ENCODE assay signal across 9 mouse cellular contexts in the genomic region with DNA sequence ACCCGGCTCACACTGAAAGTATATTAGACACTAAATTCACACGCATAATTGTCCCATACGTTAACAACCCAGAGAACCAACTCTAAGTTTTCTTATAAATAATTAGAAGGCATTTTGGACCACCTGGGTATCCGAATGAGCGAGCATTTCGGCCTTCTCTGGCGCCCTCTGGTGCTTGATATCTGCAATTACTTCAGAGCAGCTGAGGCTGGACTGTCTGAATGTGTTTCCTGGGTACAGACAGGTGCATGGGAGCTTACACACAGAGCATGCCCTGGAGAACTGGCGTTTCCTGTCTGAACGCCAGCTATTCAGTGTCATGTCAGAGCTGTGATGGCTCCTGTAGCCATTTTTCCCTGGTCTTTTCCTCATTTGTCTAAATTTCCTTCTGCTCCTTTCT. TPM values are rescaled to one million over a fixed set of nuclear protein-coding genes. Genes with fewer than 3 reads are reported as not detected.
DNase-seq lines count a peak whose midpoint lies in the region; ATAC-seq and TF ChIP-seq lines count a peak whose summit lies in the region.
"Had no signal": no experiment of that assay in that cellular context is flagged by ENCODE, and none has a peak within 500 bp of the region (broad histone marks: within the 10 kb centered on the region; RNA-seq: fewer than 3 reads in every experiment).

No protein-coding gene starts in this region.

- no peak for TF ChIP-seq POLR2A in bone marrow, adult 2 months (IDR thresholded peaks at IDR 0.05; ENCODE audit: borderline replicate concordance, control insufficient read depth, low read depth, low read length)

- no peak overlapping the region for H3K9ac ChIP-seq in hindbrain, embryonic 14.5 days
- no peak overlapping the region for H3K9ac ChIP-seq in hindbrain, embryonic 16.5 days (ENCODE audit: low read depth, low read length)
- H3K9ac ChIP-seq: embryonic facial prominence, embryonic 12.5 days had no signal

- H3K27me3 ChIP-seq in hindbrain, embryonic 14.5 days (ENCODE audit: control insufficient read depth, insufficient read depth, low read length), result peaks cover 98% of the 10 kb centered on the region
- peaks cover 45% of the 10 kb centered on the region for H3K27me3 ChIP-seq in hindbrain, embryonic 16.5 days (replicated peaks; ENCODE audit: control insufficient read depth, insufficient read depth, low read length)

- H3K4me2 ChIP-seq in hindbrain, embryonic 14.5 days (replicated peaks), result no peak overlapping the region
- H3K4me2 ChIP-seq in hindbrain, embryonic 16.5 days (ENCODE audit: low read length), result no peak overlapping the region
- H3K4me2 ChIP-seq: embryonic facial prominence, embryonic 12.5 days had no signal

- 0 out of 2 replicates have a peak, but pooled peaks cover 2% of the 10 kb centered on the region for H3K4me1 ChIP-seq in hindbrain, embryonic 14.5 days (replicated peaks; ENCODE audit: control insufficient read depth, insufficient read depth, low read length)
- peaks cover 3% of the 10 kb centered on the region; the same call in 1 of the 2 replicates for H3K4me1 ChIP-seq in hindbrain, embryonic 16.5 days (ENCODE audit: control insufficient read depth, insufficient read depth, low read depth, low read length)
- H3K4me1 ChIP-seq in bone marrow, adult 2 months (ENCODE audit: control insufficient read depth, insufficient read depth, low read length), result no peaks in the 10 kb centered on the region; the same call in 1 of the 2 replicates
- H3K4me1 ChIP-seq: embryonic facial prominence, embryonic 12.5 days had no signal

- TF ChIP-seq CTCF in bone marrow, adult 2 months (IDR thresholded peaks at IDR 0.05; ENCODE audit: control insufficient read depth, insufficient read depth, low read length), result peak; percentile 85

- peak; percentile 76 for DNase-seq in hindbrain, embryonic 14.5 days (ENCODE audit: low spot score)
- peak; percentile 34 to 79 for DNase-seq in kidney, postnatal 36 days
- DNase-seq in testis, postnatal 10 days (ENCODE audit: low spot score), result peak; percentile 75

- no peaks in the 10 kb centered on the region for H3K36me3 ChIP-seq in hindbrain, embryonic 14.5 days (replicated peaks; ENCODE audit: control insufficient read depth, insufficient read depth)
- H3K36me3 ChIP-seq in hindbrain, embryonic 16.5 days (ENCODE audit: control insufficient read depth, insufficient read depth, low read length), result no peaks in the 10 kb centered on the region
- H3K36me3 ChIP-seq: embryonic facial prominence, embryonic 12.5 days had no signal

- 6% methylated on average over 9 of the region's 9 CpGs for WGBS in hindbrain, embryonic 14.5 days
- 4% methylated on average over 9 of the region's 9 CpGs for WGBS in hindbrain, embryonic 16.5 days
- 7% methylated on average over 9 of the region's 9 CpGs for WGBS in bone marrow, adult 2 months

- H3K9me3 ChIP-seq in hindbrain, embryonic 14.5 days (ENCODE audit: control insufficient read depth, low read length), result 0 out of 2 replicates have a peak, but pooled peaks cover 5% of the 10 kb centered on the region
- no peaks in the 10 kb centered on the region; the same call in 1 of the 2 replicates for H3K9me3 ChIP-seq in hindbrain, embryonic 16.5 days (ENCODE audit: control insufficient read depth, low read length)
- H3K9me3 ChIP-seq: embryonic facial prominence, embryonic 12.5 days had no signal

- no peak; the same call in 1 of the 2 replicates for ATAC-seq in hindbrain, embryonic 14.5 days (ENCODE audit: low FRiP score)
- no peak for ATAC-seq in hindbrain, embryonic 16.5 days
- peak; percentile 61 for ATAC-seq in CD4-positive, CD25-positive, alpha-beta regulatory T cell, adult 4 months
- 0 out of 2 replicates have a peak, but pooled peaks have one; percentile 40 for ATAC-seq in erythroid progenitor cell, adult 5-6 weeks (replicated peaks; ENCODE audit: low FRiP score, poor library complexity, severe bottlenecking)
- peak; percentile 56 for ATAC-seq in megakaryocyte-erythroid progenitor cell, adult 5-6 weeks (replicated peaks; ENCODE audit: low FRiP score, low TSS enrichment, poor library complexity, severe bottlenecking)

- H3K4me3 ChIP-seq in hindbrain, embryonic 14.5 days (replicated peaks; ENCODE audit: low read length), result no peak overlapping the region
- no peak overlapping the region for H3K4me3 ChIP-seq in hindbrain, embryonic 16.5 days (ENCODE audit: low read length)
- H3K4me3 ChIP-seq in bone marrow, adult 2 months (replicated peaks; ENCODE audit: control insufficient read depth, low read depth, low read length), result no peak overlapping the region
- H3K4me3 ChIP-seq: embryonic facial prominence, embryonic 12.5 days had no signal

- H3K27ac ChIP-seq in hindbrain, embryonic 14.5 days, result no peak overlapping the region
- H3K27ac ChIP-seq in hindbrain, embryonic 16.5 days (ENCODE audit: low read depth, low read length), result no peak overlapping the region
- no peak overlapping the region for H3K27ac ChIP-seq in bone marrow, adult 2 months (ENCODE audit: control insufficient read depth, insufficient read depth, low read depth, low read length, poor library complexity)
- H3K27ac ChIP-seq: embryonic facial prominence, embryonic 12.5 days had no signal

RNA-seq across cellular contexts. Expression of a gene that starts 4.1 kb away (rescaled TPM):
- polyA plus RNA-seq in hindbrain, embryonic 14.5 days (2014; fragmentation: Nextera tagmentation; extraction: Ambion mirVana), result 3.0 and 3.5 TPM in 2 replicates
- polyA plus RNA-seq in hindbrain, embryonic 16.5 days (2015; fragmentation: Nextera tagmentation; extraction: Ambion mirVana), result 4.2 and 5.2 TPM in 2 replicates
- polyA plus RNA-seq in CD4-positive, CD25-positive, alpha-beta regulatory T cell, adult 4 months (2017; shearing (Covaris generic)), result 10 to 100 TPM; 33.4 to 48.8 TPM
- 22.5 and 30.4 TPM in 2 replicates for polyA plus RNA-seq in bone marrow, adult 2 months (2011; ENCODE audit: insufficient read depth, insufficient read length, low replicate concordance, missing spikeins)
- total RNA-seq in erythroid progenitor cell, adult 5-6 weeks (2015; ENCODE audit: low replicate concordance), result 31.4 and 49.5 TPM in 2 replicates
- 37.7 and 51.5 TPM in 2 replicates for total RNA-seq in erythroid progenitor cell, adult 5-6 weeks (2017; ENCODE audit: low replicate concordance)
- 30.6 and 40.4 TPM in 2 replicates for total RNA-seq in megakaryocyte-erythroid progenitor cell, adult 5-6 weeks (2014; fragmentation: Nextera tagmentation)
- 15.4 and 19.0 TPM in 2 replicates for total RNA-seq in megakaryocyte-erythroid progenitor cell, adult 5-6 weeks (2017)

RNA-seq across cellular contexts. Expression of a gene that starts 23.4 kb away (rescaled TPM):
- polyA plus RNA-seq in hindbrain, embryonic 14.5 days (2014; fragmentation: Nextera tagmentation; extraction: Ambion mirVana), result 51.2 and 57.0 TPM in 2 replicates
- polyA plus RNA-seq in hindbrain, embryonic 16.5 days (2015; fragmentation: Nextera tagmentation; extraction: Ambion mirVana), result 44.9 and 50.0 TPM in 2 replicates
- polyA plus RNA-seq in CD4-positive, CD25-positive, alpha-beta regulatory T cell, adult 4 months (2017; shearing (Covaris generic)), result 10 to 100 TPM; 12.1 to 12.7 TPM
- polyA plus RNA-seq in bone marrow, adult 2 months (2011; ENCODE audit: insufficient read depth, insufficient read length, low replicate concordance, missing spikeins), result 9.0 and 14.6 TPM in 2 replicates
- 10.8 and 26.4 TPM in 2 replicates for total RNA-seq in erythroid progenitor cell, adult 5-6 weeks (2015; ENCODE audit: low replicate concordance)
- total RNA-seq in erythroid progenitor cell, adult 5-6 weeks (2017; ENCODE audit: low replicate concordance), result 5.6 and 11.0 TPM in 2 replicates
- 72.9 and 103 TPM in 2 replicates for total RNA-seq in megakaryocyte-erythroid progenitor cell, adult 5-6 weeks (2014; fragmentation: Nextera tagmentation)
- total RNA-seq in megakaryocyte-erythroid progenitor cell, adult 5-6 weeks (2017), result 71.6 and 84.2 TPM in 2 replicates

Comparison
In these comparisons a context has a peak if more than half of its experiments do, and no peak if none do; other contexts are left out.
1. ATAC-seq: peak in CD4-positive, CD25-positive, alpha-beta regulatory T cell, adult 4 months (single experiment), erythroid progenitor cell, adult 5-6 weeks (single experiment) and megakaryocyte-erythroid progenitor cell, adult 5-6 weeks (single experiment); none in hindbrain, embryonic 14.5 days (single experiment) and hindbrain, embryonic 16.5 days (single experiment).
2. Peak in every context shown above with its lines, with median percentiles within 50 percentile points of each other: DNase-seq.